Comparison of ENCODE assay signal across 8 mouse cellular contexts in genomic region chr16:59600311-59601251, GRCm38 (mm10). TPM values are rescaled to one million over a fixed set of nuclear protein-coding genes. Genes with fewer than 3 reads are reported as not detected.
DNase-seq lines count a peak whose midpoint lies in the region; ATAC-seq and TF ChIP-seq lines count a peak whose summit lies in the region.

Gene Crybg3, minus strand, starts transcription at chr16:59600979.

- H3K4me1 ChIP-seq in bone marrow macrophage, adult 2 months (ENCODE audit: control insufficient read depth, insufficient read depth, low read length): peaks cover 24% of the 10 kb centered on the region
- H3K4me1 ChIP-seq in forebrain, embryonic 11.5 days (replicated peaks; ENCODE audit: control insufficient read depth, insufficient read depth, low read length): 0 out of 2 replicates have a peak, but pooled peaks cover 2% of the 10 kb centered on the region
- peaks cover 19% of the 10 kb centered on the region for H3K4me1 ChIP-seq in heart, embryonic 16.5 days (ENCODE audit: control insufficient read depth, insufficient read depth, low read length)
- no peaks in the 10 kb centered on the region for H3K4me1 ChIP-seq in liver, embryonic 14.5 days (replicated peaks; ENCODE audit: control insufficient read depth in 2 of 2, insufficient read depth in 2 of 2, low read length in 1 of 2)

- H3K79me3 ChIP-seq in C2C12 (ENCODE audit: low read depth): peaks cover 8% of the 10 kb centered on the region

- TF ChIP-seq EP300 in liver, embryonic 14.5 days (IDR thresholded peaks at IDR 0.05; ENCODE audit: low read depth): no peak

- no peaks in the 10 kb centered on the region for H3K79me2 ChIP-seq in C2C12 (ENCODE audit: control insufficient read depth, insufficient read depth)
- no peaks in the 10 kb centered on the region for H3K79me2 ChIP-seq in myocyte (ENCODE audit: control insufficient read depth, insufficient read depth)

- H3K4me3 ChIP-seq in C2C12 (ENCODE audit: insufficient read depth, poor library complexity, severe bottlenecking) (peak within 1 kb of the TSS; percentile 56), myocyte (peak within 1 kb of the TSS; percentile 31)
- peak within 1 kb of the TSS; percentile 78 for H3K4me3 ChIP-seq in bone marrow macrophage, adult 2 months (ENCODE audit: insufficient read depth, low read length)
- H3K4me3 ChIP-seq in forebrain, embryonic 11.5 days (ENCODE audit: low read depth, low read length): peak within 1 kb of the TSS; percentile 64
- peak within 1 kb of the TSS; percentile 73 for H3K4me3 ChIP-seq in heart, embryonic 16.5 days (ENCODE audit: low read length)
- H3K4me3 ChIP-seq in liver, embryonic 14.5 days (ENCODE audit: insufficient read depth in 1 of 2, low read depth in 2 of 2, low read length in 2 of 2): peak within 1 kb of the TSS; percentile 38 to 60

- H3K27ac ChIP-seq in bone marrow macrophage, adult 2 months (ENCODE audit: insufficient read depth, low read depth, low read length): peak within 1 kb of the TSS; percentile 80
- no peak within 1 kb of the TSS for H3K27ac ChIP-seq in forebrain, embryonic 11.5 days (ENCODE audit: low read depth, low read length)
- H3K27ac ChIP-seq in heart, embryonic 16.5 days (ENCODE audit: low read length): peak within 1 kb of the TSS; percentile 98
- H3K27ac ChIP-seq in liver, embryonic 14.5 days: no peak within 1 kb of the TSS

- peak; percentile 87 for DNase-seq in forebrain, embryonic 11.5 days (ENCODE audit: low spot score)
- peak; percentile 90 for DNase-seq in kidney, postnatal 10 days
- no peak for DNase-seq in liver, embryonic 14.5 days (ENCODE audit: low read depth in 3 of 3, low spot score in 3 of 3)
- peak; percentile 75 for DNase-seq in splenic B cell, adult 2 months (ENCODE audit: low read depth, low spot score)

- no peaks in the 10 kb centered on the region for H3K9me3 ChIP-seq in forebrain, embryonic 11.5 days (ENCODE audit: control insufficient read depth, low read length)
- H3K9me3 ChIP-seq in heart, embryonic 16.5 days (replicated peaks; ENCODE audit: control insufficient read depth, low read length): peaks cover 4% of the 10 kb centered on the region
- H3K9me3 ChIP-seq in liver, embryonic 14.5 days (ENCODE audit: control insufficient read depth, low read length): no peaks in the 10 kb centered on the region

- TF ChIP-seq CTCF in C2C12 (IDR thresholded peaks at IDR 0.05; ENCODE audit: control insufficient read depth, insufficient read depth, insufficient read length): no peak
- no peak for TF ChIP-seq CTCF in bone marrow macrophage, adult 2 months (IDR thresholded peaks at IDR 0.05; ENCODE audit: low read depth, low read length)
- no peak; the same call in 1 of the 2 replicates for TF ChIP-seq CTCF in liver, embryonic 14.5 days (IDR thresholded peaks at IDR 0.05; ENCODE audit: low read depth)

- peak; percentile 86 for ATAC-seq in forebrain, embryonic 11.5 days (replicated peaks; ENCODE audit: low FRiP score)
- peak; percentile 93 for ATAC-seq in heart, embryonic 16.5 days (replicated peaks; ENCODE audit: extremely low read depth, insufficient read depth, low FRiP score)
- peak; percentile 76 for ATAC-seq in liver, embryonic 14.5 days (ENCODE audit: insufficient read depth)

- peak within 1 kb of the TSS; percentile 72 for H3K9ac ChIP-seq in forebrain, embryonic 11.5 days (ENCODE audit: low read length)
- H3K9ac ChIP-seq in heart, embryonic 16.5 days (ENCODE audit: low read length): peak within 1 kb of the TSS; percentile 87
- H3K9ac ChIP-seq in liver, embryonic 14.5 days (replicated peaks): peak within 1 kb of the TSS; percentile 2; the same call in 1 of the 2 replicates

- H3K36me3 ChIP-seq in C2C12 (ENCODE audit: control insufficient read depth, insufficient read depth) (no peaks in the 10 kb centered on the region), myocyte (ENCODE audit: control insufficient read depth, insufficient read depth) (no peaks in the 10 kb centered on the region)
- H3K36me3 ChIP-seq in forebrain, embryonic 11.5 days (ENCODE audit: control insufficient read depth, insufficient read depth, low read length): no peaks in the 10 kb centered on the region
- 0 out of 2 replicates have a peak, but pooled peaks cover 2% of the 10 kb centered on the region for H3K36me3 ChIP-seq in heart, embryonic 16.5 days (ENCODE audit: control insufficient read depth, insufficient read depth)
- no peaks in the 10 kb centered on the region for H3K36me3 ChIP-seq in liver, embryonic 14.5 days (replicated peaks; ENCODE audit: control insufficient read depth, insufficient read depth, low read depth)
- H3K36me3 ChIP-seq in splenic B cell, adult 2 months (ENCODE audit: control insufficient read depth, insufficient read depth, low read length, poor library complexity, severe bottlenecking): no peaks in the 10 kb centered on the region

- under 1% methylated on average over 75 of the region's 90 CpGs for WGBS in forebrain, embryonic 11.5 days
- under 1% methylated on average over 85 of the region's 90 CpGs for WGBS in heart, embryonic 16.5 days
- under 1% methylated on average over 54 of the region's 90 CpGs for whole genome bisulfite sequencing in liver, embryonic 14.5 days (ENCODE audit: insufficient replicate concordance)

- H3ac ChIP-seq in C2C12 (ENCODE audit: control insufficient read depth, insufficient read length, low read depth) (peak within 1 kb of the TSS; percentile 87), myocyte (ENCODE audit: control insufficient read depth, insufficient read length) (peak within 1 kb of the TSS; percentile 45)

- peak within 1 kb of the TSS; percentile 75 for H3K4me2 ChIP-seq in forebrain, embryonic 11.5 days (ENCODE audit: low read depth, low read length, severe bottlenecking)
- H3K4me2 ChIP-seq in heart, embryonic 16.5 days (ENCODE audit: low read depth, low read length): peak within 1 kb of the TSS; percentile 72
- peak within 1 kb of the TSS; percentile 64 for H3K4me2 ChIP-seq in liver, embryonic 14.5 days (ENCODE audit: low read depth)
- peak within 1 kb of the TSS; percentile 97 for H3K4me2 ChIP-seq in myocyte (ENCODE audit: low read depth)

- TF ChIP-seq POLR2A in bone marrow macrophage, adult 2 months (IDR thresholded peaks at IDR 0.05; ENCODE audit: borderline replicate concordance, low read depth, low read length): peak; percentile 24; the same call in 1 of the 2 replicates
- peak; percentile 68 for TF ChIP-seq POLR2A in myocyte (IDR thresholded peaks at IDR 0.05; ENCODE audit: insufficient read length, low read depth)

- H3K27me3 ChIP-seq in C2C12 (ENCODE audit: control insufficient read depth, insufficient read depth, insufficient read length) (no peaks in the 10 kb centered on the region), myocyte (ENCODE audit: control insufficient read depth, insufficient read depth, insufficient read length) (no peaks in the 10 kb centered on the region)
- peaks cover 2% of the 10 kb centered on the region; the same call in 1 of the 2 replicates for H3K27me3 ChIP-seq in forebrain, embryonic 11.5 days (ENCODE audit: control insufficient read depth, insufficient read depth, low read length)
- no peaks in the 10 kb centered on the region for H3K27me3 ChIP-seq in heart, embryonic 16.5 days (ENCODE audit: control insufficient read depth, insufficient read depth, low read length)
- peaks cover 23% of the 10 kb centered on the region for H3K27me3 ChIP-seq in liver, embryonic 14.5 days (ENCODE audit: control insufficient read depth, insufficient read depth, low read length)
- no peaks in the 10 kb centered on the region for H3K27me3 ChIP-seq in splenic B cell, adult 2 months (ENCODE audit: control insufficient read depth, insufficient read depth, low read length, poor library complexity, severe bottlenecking)

TF ChIP-seq in C2C12, 6 proteins besides CTCF, POLR2A, EP300 and RAD21:
- TF ChIP-seq CEBPB (IDR thresholded peaks at IDR 0.05; ENCODE audit: low read depth) (no peak), MAX (IDR thresholded peaks at IDR 0.05) (peak; percentile 82), USF1 (IDR thresholded peaks at IDR 0.05; ENCODE audit: low read depth) (no peak)
TF ChIP-seq in C2C12: peak in this region for 1.

TF ChIP-seq in myocyte, 11 proteins besides CTCF, POLR2A, EP300 and RAD21:
- peak; percentile 52 for TF ChIP-seq E2F4 (IDR thresholded peaks at IDR 0.05; ENCODE audit: insufficient read depth)
- TF ChIP-seq MAX (IDR thresholded peaks at IDR 0.05; ENCODE audit: low read depth): no peak
TF ChIP-seq in myocyte: peak in this region for 1.

RNA-seq across cellular contexts. Expression of gene Crybg3, which starts in this region (rescaled TPM):
- 2.4 TPM for polyA plus RNA-seq in C2C12 (2012; fragmentation: generic; extraction: Trizol)
- 21.4 and 25.8 TPM in 2 replicates for polyA plus RNA-seq in bone marrow macrophage, adult 2 months (2012; ENCODE audit: insufficient read depth, insufficient read length, missing spikeins)
- polyA plus RNA-seq in forebrain, embryonic 11.5 days (2014; fragmentation: Nextera tagmentation; extraction: Ambion mirVana): 6.0 and 6.5 TPM in 2 replicates
- polyA plus RNA-seq in heart, embryonic 16.5 days (2015; fragmentation: Nextera tagmentation; extraction: Ambion mirVana): 11.2 and 12.6 TPM in 2 replicates
- polyA plus RNA-seq in liver, embryonic 14.5 days (2012; rRNA removed): 0.35 and 0.55 TPM in 2 replicates
- polyA plus RNA-seq in liver, embryonic 14.5 days (2014; fragmentation: Nextera tagmentation; extraction: Ambion mirVana): 0.75 and 0.86 TPM in 2 replicates
- polyA plus RNA-seq in myocyte (2012; fragmentation: generic; extraction: Trizol): 1.0 TPM

Comparison
In these comparisons a context has a peak if more than half of its experiments do, and no peak if none do; other contexts are left out.
1. Peak in ATAC-seq, H3K4me3 ChIP-seq, H3K9ac ChIP-seq and H3K4me2 ChIP-seq in liver, embryonic 14.5 days; RNA of the gene not detected or under 1 TPM.
2. H3K27ac ChIP-seq: peak in bone marrow macrophage, adult 2 months (single experiment) and heart, embryonic 16.5 days (single experiment); none in forebrain, embryonic 11.5 days (single experiment) and liver, embryonic 14.5 days (single experiment).
3. DNase-seq: peak in forebrain, embryonic 11.5 days (single experiment), kidney, postnatal 10 days (single experiment) and splenic B cell, adult 2 months (single experiment); none in liver, embryonic 14.5 days (0 of 3).
4. H3K9ac ChIP-seq: peak in every context shown above with its lines; median percentile 87 in heart, embryonic 16.5 days; 72 in forebrain, embryonic 11.5 days; 2 in liver, embryonic 14.5 days.
5. Peak in every context shown above with its lines, with median percentiles within 50 percentile points of each other: H3K4me3 ChIP-seq, ATAC-seq and H3K4me2 ChIP-seq.